Mouse (Mus musculus) mouse embryonic stem cell (cell line): Measurements from ENCODE around the gene Rps19bp1.

ENCODE experiments used
- in situ Hi-C, 2 experiments: fragments of 300-500 bp; cut with MboI; formaldehyde crosslinking; loops; 1 replicate in 1 of 2; 3 replicates in 1 of 2; pipeline ENCODE4 v1.14.3; 2019 to 2020; ENCODE audit warnings: low sequenced_read_pairs in 2 of 2, low pct_unique_long_range_greater_than_20kb in 1 of 2, mixed read lengths in 1 of 2; ENCODE audit not compliant: unreplicated experiment in 1 of 2

Gene Rps19bp1

DNA sequence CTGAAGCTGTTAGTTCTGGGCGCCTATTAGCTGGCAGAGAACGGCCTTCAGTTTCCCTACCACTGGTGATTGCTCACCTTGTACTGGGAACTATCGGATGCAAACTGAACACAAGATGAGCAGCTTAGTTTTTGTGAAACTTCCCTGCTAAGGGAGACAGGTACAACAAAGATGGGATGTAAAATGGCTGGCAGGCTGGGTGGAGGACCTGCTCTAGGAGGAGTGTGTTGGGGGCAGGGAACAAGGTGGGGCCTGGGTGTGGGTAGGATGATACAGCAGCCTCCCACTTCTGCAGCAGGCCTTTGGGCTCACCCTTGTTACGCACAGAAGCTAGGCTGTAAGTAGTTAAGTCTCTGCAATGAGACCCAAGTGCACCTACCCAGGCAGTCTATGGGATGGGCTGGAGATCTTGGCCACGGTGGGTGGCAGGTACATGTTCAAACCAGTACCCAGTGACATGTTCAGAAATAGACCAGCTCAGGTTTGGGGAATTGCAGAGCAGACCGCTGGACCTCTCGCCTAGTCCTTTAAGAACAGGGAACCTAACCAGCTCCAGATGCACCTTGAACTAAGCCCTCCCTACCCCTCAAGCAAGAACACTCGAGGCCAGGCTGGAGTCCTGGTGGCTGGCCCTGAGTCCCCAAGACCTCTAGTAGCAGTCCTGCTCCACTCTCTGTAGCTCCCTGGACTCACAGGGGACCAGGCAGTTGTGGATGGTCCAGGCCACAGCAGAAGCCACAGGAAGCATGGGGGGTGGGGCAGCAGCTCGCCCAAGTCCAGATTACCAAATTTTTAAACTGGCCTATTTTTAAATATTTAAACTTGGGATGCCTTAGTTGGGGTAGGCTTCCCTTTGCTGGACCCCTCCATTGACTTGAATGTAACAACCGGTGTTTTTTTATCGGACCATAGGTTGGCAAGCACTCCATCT, 5.6 kb downstream of the Rps19bp1 start:
- in situ Hi-C loops = no loop called here

DNA sequence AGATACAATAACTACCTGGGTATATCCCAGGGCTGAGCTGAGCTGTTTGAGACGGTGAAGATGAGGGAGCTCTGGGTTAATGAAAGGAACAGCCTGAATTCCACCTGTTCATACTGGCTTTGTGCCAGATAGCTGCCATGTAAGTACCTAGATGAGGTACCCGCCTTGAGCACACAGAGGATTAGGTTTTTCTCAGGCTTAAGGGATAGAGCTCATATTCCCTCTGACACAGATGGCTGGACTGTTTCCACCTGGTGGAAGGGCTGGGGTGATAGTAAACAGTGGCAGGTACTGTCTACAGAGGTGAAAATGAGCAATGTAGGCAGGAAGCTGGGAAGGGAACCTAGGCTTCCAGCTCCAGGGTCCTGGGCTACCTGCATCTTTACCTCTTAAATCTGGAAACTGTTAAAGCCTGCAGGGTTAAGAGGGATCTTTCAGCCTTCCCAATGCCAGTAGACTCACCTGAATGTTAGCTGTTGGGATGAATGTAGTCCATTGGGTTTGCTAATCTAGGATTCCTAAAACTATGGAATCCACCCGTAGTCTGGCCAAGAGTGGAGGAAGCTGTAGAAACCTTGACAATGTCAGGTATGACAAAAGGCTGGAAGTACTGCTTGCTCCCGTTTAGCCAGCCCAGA, 6.4 kb downstream of the Rps19bp1 start:
- in situ Hi-C loops = no loop called here

DNA sequence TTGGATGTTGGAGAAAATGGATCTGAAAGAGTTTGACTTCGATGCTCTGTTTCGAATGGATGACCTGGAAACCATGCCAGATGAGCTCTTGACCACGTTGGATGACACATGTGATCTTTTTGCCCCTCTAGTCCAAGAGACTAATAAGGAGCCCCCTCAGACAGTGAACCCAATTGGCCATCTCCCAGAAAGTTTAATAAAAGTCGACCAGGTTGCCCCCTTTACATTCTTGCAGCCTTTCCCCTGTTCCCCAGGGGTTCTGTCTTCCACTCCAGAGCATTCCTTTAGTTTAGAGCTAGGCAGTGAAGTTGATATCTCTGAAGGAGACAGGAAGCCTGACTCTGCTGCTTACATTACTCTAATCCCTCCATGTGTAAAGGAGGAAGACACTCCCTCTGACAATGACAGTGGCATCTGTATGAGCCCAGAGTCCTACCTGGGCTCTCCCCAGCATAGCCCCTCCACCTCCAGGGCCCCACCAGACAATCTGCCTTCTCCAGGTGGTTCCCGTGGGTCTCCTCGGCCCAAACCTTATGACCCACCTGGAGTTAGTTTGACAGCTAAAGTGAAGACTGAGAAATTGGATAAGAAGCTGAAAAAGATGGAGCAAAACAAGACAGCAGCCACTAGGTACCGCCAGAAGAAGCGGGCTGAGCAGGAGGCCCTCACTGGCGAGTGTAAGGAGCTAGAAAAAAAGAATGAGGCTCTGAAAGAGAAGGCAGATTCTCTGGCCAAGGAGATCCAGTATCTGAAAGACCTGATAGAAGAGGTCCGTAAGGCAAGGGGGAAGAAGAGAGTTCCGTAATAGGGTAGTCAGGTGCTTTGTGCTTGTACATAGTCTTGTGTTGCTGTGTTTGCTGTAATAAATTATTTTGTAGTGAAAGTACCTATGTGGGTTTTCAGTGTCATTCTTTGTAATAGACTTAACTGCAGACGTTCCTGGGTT, 7.2 kb downstream of the Rps19bp1 start:
- in situ Hi-C loops = no loop called here

DNA sequence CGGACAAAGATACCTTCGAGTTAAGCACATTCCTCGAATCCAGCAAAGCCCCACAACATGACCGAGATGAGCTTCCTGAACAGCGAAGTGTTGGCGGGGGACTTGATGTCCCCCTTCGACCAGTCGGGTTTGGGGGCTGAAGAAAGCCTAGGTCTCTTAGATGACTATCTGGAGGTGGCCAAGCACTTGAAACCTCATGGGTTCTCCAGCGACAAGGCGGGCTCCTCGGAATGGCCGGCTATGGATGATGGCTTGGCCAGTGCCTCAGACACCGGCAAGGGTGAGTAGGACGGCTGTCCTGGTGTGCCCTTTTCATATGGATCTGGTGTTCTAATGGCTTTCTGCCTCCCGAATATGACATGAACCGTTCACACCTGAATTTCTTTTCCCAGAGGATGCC, 7.9 kb downstream of the Rps19bp1 start:
- in situ Hi-C loops = no loop called here

DNA sequence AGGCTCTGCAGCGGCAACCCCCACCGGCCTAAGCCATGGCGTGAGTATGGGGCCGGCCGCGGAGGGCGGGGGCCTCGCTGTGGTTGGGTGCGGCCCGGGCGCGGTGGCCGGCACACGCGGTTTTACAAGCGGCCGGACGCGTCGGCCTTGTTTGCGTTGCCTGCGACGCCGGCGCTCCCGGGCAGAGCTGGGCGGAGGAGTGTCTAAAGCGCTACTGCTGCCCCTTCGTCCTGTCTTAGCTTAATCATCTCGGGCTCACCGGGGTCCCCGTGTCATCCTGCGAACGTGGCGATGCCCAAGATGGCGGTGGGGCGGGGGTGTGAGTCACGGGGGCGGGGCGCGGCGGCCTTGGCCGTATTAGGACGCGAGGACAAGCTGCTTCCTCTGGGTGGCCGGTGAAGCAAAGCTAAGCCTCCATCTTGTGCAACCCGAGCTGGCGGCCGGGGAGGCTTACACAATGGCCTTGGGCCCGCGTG, 8.4 kb downstream of the Rps19bp1 start:
- in situ Hi-C loops = no loop called here

DNA sequence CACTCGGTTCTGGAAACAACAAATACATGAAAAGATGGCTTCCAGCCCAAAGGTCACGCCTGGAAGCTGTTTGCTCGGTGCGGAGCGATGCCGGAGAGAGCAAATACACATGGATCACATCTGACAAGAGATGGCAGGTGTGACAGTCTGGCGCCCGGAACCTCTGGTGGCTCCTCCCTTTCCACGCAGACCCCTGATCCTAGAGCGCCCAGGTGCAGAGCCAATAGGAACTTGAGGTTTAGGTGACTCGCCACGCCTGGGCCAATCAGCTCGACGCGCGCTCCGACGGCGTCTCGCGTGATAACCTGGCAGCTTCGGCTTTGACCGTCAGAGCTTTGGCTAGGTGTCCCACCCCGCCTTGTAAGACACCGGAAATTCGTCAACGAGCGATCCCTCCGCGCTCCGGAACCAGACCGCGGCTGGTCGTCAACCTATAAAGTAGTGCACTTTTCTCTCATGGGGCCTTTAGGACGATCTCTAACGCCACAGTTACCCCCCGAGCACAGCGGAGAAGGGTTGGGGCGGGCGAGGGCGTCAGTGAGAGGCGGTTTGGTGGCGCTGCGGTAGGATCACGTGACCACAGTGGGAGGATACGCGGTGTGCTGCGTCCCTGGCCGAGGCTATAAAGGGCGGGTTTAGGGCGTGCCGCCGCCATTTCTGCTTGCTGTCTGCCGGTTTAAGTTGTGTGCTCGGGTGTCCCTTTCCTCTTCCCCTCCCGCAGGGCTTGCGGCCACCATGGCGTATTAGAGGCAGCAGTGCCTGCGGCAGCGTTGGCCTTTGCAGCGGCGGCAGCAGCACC, 9.1 kb downstream of the Rps19bp1 start, which contains the start of gene Atf4:
Gene Atf4 (plus strand): TSS at position 338 of the 799 bp plus-strand sequence.
- in situ Hi-C loops = no loop called here

DNA sequence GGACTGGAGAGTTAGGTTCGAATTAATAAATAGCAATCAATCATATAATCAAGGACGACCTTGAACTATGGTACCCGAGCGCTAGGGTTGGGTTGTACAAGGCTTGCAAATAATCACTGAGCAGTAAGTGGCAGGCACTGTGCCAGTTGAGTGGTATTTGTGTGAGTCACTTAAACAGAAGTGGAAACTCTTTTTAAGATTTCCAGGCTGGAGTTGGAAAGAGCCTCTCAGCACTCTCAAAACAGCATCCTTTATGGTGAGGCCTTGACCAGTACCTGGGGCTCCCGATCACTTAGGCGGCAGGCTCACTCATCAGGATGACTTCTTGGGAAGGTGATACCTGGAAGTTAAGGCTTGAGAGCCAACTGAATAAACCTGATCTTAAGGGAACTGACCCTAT, 9.9 kb downstream of the Rps19bp1 start:
- in situ Hi-C loops = no loop called here

DNA sequence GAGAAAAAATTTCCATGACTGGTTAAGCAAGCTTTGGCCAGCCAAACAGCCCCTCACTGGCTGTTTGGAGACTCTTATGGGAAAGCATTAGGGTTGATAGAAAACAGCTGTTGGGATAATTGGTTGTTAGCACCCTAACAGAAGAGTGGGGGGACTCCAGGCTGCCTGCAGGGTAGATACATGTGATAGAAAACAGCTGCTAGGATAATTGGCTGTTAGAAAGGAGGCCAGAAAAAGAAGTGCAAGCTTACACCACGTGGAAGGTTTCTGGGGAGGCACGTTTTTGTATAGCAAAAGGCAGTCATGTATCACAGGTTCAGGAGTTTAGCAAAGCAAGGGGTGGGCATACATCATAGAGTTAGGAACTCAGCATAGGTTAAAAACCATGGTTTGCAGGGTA, 10.6 kb downstream of the Rps19bp1 start:
- in situ Hi-C loops = no loop called here

DNA sequence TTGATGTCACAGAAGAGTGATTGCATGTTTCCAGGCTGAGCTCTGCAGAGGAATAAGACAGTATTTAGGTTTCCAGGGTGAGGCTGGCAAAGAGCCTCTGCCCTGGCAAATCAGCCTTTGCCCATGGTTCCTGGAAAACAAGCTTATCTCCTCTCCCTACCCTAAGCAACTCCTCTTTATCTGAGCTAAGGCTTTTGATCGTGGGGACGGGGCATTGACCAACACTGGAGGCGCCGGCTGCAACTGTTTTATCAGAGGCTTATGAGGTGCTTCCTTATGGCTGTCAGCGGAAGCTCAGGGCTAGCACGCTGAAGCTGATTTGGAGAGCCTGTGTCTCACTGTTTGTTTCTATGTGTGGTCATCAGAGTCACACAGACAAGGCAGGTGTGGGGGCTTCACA, 13.5 kb downstream of the Rps19bp1 start:
- in situ Hi-C loops = no loop called here

DNA sequence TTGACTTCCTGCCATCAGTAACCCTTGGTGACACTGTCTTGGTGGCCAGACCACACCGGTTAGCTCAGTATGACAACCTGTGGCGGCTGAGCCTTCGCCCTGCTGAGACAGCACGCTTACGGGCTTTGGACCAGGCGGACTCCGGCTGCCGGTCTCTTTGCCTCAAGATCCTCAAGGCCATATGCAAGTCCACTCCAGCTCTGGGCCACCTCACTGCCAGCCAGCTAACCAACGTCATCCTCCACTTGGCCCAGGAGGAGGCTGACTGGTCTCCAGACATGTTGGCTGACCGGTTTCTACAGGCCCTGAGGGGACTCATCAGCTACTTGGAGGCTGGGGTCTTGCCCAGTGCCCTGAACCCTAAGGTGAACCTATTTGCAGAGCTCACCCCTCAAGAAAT, 14.4 kb downstream of the Rps19bp1 start:
- in situ Hi-C loops = no loop called here

DNA sequence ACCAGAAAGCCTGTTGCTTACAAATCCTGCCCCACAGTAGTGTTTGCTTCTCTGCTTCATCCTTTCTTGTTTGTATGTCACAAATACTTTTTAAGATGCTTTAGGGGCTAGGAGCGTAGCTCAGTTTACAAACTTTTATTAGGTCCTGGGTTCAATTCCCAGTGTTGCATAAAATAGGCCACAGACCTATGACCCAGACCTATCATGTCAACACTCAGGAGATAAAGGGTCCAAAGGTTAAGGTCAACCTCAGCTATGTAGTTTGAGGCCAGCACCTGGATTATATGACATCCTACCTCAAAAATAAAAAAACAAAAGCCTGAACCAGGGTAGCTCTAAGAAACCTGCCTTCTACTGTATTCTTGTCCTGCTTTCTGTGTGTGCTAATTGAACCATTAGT, 15.5 kb downstream of the Rps19bp1 start:
- in situ Hi-C loops = no loop called here

DNA sequence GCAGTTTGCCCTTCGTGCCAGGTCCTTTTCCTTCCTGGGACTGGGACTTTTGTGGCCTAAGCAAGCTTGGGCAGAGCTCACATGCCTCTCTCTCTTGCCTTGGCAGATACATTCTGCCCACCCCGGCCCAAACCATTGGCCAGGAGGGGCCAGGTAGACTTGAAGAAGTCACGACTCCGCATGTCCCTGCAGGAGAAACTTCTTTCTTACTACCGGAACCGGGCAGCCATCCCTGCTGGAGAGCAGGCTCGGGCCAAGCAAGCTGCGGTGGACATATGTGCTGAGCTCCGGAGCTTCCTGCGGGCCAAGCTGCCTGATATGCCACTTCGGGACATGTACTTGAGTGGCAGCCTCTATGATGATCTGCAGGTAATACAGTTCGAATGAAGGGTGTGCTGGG, 16.0 kb downstream of the Rps19bp1 start:
- in situ Hi-C loops = no loop called here

DNA sequence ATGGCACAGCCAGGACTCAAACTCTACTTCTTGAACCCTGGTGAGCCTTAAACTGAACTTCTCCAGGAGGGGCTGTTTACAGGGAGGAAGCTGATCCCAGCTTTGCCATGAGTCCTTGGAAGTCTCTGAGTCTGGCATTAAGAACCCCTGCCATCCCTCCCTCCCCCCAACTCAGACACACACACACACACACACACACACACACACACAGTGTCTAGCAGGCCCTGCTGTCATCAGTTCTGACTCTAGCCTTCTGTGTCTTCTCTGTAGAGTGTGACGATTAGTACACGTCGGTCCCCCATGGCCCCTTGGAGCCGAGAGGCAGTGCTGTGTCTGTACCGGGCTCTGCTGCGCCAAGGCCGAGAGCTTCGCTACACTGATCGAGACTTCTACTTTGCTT, 28.6 kb downstream of the Rps19bp1 start, which contains the start of gene AC140267.1:
Gene AC140267.1 (plus strand): TSS at position 301 of the 400 bp plus-strand sequence.
- in situ Hi-C loops = no loop called here

DNA sequence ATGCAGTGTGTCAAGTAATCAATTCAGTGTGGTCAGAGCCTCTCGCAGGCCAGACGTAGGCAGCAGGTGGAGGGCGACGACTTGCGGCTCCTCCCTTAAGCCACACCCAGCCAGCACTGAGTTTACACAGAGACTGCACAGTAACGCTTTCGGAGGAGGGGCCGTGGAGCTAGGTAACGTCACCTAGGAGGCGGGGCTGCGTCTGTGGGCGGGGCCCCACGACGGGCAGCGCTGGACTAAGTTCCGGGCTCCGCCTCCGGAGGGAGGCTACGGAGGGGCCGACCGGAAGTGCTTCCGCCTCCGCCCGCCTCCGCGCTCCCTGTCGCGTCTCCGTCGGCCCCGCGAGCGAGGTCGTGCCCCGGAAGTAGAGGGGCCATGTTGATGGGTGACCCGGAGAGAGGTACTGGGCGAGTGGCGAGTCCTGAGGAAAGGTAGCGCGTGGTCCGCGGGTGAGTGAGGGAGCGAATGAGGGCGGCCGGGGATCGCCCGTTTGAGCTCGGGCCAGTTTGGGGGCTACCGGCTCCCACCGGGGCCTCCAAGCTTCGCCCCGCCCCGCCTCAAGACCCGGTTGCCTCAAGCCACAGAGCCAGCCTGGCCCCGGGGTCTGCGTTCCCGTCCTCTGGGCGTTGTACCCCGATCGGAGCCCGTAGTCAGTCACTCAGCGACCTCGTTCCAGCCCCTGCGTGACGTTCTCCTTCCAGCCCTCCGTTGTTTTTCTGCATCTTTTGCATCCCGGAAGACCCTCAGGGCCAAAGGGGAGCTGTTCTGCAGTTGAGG, 30.2 kb downstream of the Rps19bp1 start, which contains the start of gene Mief1:
Gene Mief1 (plus strand): TSS at position 286 of the 777 bp plus-strand sequence.
- in situ Hi-C loops = no loop called here

DNA sequence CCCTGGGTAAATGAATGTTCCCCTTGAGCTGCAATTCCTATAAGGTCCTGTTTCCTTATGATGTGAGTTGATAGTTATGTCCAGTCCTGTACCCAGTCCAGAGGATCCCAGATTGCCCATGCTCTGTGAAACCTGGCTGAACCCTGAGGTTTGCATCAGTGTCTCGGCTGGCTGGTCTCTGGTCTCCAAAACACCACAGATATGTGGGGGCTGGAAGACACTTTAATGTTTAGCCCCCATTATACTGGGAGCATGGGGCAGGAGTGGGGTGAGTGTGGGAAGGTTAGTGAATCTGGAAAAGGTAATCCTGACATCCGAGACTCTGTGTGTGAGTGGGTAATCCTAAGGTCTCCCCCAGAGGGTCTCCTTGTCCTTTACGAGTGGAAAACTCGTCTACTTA, 31.1 kb downstream of the Rps19bp1 start:
- in situ Hi-C loops = no loop called here

DNA sequence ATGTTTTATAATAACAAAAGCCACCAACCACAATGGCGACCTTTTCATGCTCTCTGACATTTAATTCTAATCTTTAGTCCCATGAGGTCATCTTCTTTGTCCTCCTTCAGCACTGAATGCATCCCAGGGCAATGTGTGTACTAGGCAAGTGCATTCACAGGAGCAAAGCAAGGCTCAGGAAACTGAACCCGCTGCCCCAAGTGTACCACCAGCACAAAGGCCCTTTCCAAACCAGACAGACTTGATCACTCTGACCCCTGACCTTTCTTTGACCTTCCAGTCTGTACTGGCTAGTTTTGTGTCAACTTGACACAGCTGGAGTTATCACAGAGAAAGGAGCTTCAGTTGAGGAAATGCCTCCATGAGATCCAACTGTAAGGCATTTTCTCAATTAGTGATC, 31.8 kb downstream of the Rps19bp1 start:
- in situ Hi-C loops = no loop called here
